Mouse (Mus musculus) adrenal gland, adult 18-20 months (tissue): ENCODE measurements around the gene Cpsf6. TPM values are rescaled to one million over a fixed set of nuclear protein-coding genes. Genes with fewer than 3 reads are reported as not detected.
A peak's percentile ranks its signal among the peaks of the same experiment; 100 is the strongest.
"Not testable (repeated sequence)": the region's sequence is repeated elsewhere in the genome, so short reads cannot be mapped to it uniquely, and the experiment has no call there.

Experiments
- DNase-seq, 2 experiments: peaks; one replicate each; pipeline ENCODE4 v3.0.0; 2021 to 2022; ENCODE audit warnings: low spot score in 2 of 2
- total RNA-seq, 2 experiments: library from RNA; stranded (reverse); gene quantifications; 1 replicate in 1 of 2; 2 replicates in 1 of 2; pipeline ENCODE4 v1.2.3; 2021

The Cpsf6 gene
- total RNA-seq, 2 experiments from 2014 or later, result 79.2 to 79.5 TPM

DNA sequence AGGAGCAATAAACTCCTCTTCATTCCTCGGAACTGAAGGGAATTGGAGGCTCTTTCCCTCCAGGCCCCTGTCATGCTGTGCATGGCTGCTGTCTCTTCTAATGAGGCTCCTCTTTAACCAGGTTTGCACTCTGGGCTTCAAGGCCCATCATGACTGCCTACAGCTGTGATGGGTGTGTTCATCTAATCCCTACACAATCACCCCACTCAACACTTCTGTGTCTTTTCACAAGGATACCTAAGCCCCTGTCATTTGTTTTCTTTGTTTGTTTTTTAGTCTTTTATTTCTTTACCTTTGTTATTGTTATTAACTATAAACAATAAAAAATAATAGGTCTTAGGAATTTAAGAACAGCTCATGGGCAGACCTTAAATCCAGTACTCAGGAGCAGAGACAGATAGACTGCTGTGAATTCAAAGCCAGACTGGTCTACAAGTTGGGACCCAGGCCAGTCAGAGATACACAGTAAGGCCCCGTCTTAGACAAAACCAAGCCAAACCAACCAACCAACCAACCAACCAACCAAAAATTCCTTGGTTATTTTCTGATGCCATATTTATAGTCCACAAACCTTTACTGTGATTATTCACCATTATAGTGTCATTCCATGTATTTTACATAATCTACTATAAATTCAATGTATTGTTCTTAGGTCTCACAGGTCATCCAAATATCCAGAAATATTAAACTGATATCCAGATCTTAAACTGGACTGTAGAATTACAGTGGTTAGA is 9.0 kb upstream of the Cpsf6 start:
- no peak for DNase-seq

DNA sequence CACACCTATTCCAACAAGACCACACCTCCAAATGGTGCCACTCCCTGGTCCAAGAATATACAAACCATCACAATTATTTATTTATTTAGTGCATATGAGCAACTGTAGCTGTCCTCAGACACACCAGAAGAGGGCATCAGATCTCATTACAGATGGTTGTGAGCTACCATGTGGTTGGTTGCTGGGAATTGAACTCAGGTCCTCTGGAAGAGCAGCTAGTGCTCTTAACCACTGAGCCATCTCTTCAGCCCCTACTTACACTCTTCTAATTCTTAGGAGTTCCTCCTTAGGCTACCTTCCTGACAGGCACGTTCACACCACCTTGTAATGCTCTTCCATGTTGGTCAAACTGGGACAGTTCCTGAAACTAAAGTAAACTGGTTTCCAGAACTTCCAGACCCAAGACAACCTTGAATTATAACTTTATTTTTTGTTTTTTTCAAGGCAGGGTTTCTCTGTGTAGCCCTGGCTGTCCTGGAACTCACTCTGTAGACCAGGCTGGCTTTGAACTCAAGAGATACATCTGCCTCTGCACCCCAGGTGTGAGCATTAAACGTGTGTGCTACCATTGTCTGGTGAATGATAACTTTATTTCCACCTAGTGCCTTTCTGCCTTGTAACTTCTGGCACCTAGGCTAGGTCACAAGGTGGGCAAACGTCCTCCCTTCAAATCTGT is 8.3 kb upstream of the Cpsf6 start:
- not testable (repeated sequence) for DNase-seq

DNA sequence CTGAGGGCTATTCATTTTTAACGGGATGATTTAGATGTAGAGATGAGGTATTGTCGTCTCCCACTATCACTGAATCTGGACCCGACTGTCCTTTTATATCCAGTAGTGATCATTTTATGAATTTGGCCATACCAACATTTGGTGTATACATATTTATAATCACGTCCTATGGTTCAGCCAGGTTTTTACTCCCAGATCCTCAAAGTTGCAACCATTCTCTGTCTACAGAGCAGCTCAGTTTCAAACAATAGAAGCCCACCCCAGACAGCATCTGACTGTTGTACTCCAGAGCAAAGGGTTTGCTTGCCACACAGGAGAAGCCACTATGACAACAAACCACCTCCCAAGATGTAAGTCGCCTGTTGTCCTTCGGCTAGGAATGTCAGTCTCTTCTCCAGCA is 7.2 kb upstream of the Cpsf6 start:
- no peak for DNase-seq

DNA sequence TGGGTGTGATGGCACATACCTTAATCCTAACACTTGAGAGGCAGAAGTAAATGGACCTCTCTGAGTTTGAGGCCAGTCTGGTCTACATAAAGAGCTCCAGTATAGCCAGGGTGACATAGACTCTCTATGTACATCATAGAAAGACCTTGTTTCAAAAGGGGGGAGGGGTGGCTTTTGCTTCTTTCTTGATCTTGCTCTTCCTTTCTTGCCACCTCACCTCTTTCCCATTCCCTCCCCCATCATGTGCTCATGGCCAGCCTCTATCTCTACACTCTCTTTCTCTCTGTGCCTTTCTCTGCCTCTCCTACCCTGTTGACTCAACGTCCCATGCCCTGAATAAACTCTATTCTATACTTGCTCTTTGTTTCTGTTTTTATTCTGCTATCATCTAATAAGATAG is 6.4 kb upstream of the Cpsf6 start:
- DNase-seq, result no peak

DNA sequence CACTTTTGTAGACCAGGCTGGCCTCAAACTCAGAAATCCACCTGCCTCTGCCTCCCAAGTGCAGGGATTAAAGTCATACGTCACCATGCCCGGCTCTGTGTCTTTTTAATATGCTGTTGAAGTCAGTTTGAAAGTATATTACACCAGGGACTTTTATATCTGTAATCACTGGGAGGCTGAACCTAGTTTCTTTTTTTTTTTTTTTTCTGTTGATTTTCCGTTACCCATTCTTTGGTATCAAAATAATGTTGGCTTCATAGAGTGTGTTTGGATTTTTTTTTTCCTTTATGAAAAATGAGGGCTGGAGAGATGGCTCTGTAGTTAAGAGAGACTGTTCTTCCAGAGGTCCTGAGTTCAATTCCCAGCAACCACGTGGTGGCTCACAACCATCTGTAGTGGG is 5.6 kb upstream of the Cpsf6 start:
- DNase-seq, result no peak

DNA sequence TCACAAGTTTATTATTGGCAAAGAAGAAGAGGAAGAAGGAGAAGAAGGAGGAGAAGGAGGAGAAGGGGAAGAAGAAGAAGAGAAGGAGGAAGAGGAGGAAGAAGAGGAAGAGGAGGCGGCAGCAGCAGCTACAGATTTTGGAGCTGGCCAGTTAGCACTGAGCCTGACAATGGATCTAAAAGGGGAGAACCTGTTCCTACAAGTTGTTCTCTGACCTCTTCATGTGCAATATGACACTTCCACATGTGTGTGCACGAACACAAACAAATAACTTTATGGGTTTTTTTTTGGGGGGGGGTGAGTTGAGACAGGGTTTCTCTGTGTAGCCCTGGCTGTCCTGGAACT is 5.2 kb upstream of the Cpsf6 start:
- DNase-seq, result no peak

DNA sequence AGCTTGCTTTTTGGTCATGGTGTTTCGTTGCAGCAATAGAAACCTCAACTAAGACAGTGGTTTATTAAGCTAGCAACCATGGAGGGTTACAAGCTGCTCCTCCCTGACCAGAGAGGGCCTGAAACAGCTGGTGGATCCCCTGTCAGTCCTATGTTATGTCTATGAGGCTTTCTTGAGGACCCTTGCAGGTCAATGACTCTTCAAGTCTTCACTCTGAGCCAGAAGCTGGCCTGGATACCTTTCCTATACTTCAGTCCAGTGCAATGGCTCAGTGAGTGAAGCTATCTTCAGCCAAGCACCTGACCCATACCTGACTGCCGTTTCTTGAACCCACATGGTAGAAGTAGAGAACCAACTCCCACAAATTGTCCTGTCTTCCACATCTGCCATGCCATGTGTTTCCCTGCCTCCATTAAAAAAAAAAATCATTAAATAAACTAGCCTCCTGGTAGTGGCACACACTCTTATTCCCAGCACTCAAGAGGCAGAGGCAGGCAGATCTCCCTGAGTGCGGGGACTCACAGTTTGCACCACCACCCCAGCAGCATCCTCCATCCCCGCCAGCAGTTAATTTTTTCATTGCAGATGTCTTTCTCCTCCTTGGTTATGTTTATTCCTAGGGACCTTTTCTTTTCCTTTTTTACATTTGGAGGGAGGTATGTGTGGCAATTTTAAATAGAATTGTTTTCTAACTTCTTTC is 4.7 kb upstream of the Cpsf6 start:
- DNase-seq, result no peak

DNA sequence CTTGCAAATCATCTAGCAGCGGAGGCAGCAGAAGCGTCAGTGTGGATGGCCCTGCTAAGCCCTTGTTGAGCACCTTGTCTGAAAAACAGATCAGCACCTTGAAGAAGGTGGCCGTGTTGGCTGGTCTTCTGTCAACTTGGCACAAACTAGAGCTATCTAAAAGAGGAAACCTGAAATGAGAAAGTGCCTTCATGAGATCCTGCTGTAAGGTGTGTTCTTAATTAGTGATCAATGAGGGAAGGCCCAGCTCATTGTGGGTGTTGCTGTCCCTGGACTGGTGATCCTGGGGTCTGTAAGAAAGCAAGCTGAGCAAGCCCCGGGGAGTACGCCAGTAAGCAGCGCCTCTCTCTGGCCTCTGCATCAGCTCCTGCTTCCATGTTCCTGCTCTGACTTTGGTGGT is 4.1 kb upstream of the Cpsf6 start:
- no peak for DNase-seq

DNA sequence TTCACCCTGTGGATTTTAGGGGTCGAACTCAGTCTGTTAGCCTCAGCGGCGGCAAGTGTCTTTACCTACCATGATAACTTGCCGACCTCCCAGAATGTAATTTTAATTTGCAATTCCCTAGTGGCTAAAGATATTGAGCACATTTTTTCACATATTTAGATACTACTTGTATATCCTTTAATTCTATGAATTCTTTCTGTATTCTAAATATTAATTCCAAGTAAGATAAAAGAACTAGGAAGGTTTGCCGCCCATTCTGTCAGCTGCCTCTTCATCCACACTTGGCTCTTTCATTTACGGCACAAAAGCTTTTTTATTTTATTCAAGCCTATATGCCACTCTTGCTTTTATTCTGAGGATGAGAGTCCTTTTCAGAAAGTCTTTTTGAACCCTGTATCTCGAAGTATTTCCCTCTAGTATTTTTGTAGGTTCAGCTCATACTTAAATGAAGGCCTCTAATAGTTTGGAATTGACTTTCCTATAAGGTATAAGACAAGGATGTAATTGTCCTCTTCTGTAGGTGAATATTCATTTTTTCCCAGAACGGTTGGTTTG is 3.3 kb upstream of the Cpsf6 start:
- DNase-seq, result no peak

DNA sequence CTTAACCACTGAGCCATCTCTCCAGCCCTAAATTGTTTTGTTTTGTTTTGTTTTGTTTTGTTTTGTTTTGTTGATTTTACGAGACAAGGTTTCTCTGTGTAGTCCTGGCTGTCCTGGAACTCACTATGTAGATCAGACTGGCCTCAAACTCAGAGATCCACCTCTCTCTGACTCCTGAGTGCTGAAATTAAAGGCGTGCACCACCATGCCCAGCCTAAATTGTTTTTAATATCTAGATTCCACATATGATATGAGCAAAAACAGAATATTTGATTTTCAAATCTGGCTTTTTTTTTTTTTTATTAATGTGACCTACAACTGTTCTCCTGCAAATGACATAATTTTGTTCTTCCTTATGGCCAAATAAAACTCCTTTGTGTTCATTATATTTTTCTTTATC is 2.3 kb upstream of the Cpsf6 start:
- DNase-seq, result no peak

DNA sequence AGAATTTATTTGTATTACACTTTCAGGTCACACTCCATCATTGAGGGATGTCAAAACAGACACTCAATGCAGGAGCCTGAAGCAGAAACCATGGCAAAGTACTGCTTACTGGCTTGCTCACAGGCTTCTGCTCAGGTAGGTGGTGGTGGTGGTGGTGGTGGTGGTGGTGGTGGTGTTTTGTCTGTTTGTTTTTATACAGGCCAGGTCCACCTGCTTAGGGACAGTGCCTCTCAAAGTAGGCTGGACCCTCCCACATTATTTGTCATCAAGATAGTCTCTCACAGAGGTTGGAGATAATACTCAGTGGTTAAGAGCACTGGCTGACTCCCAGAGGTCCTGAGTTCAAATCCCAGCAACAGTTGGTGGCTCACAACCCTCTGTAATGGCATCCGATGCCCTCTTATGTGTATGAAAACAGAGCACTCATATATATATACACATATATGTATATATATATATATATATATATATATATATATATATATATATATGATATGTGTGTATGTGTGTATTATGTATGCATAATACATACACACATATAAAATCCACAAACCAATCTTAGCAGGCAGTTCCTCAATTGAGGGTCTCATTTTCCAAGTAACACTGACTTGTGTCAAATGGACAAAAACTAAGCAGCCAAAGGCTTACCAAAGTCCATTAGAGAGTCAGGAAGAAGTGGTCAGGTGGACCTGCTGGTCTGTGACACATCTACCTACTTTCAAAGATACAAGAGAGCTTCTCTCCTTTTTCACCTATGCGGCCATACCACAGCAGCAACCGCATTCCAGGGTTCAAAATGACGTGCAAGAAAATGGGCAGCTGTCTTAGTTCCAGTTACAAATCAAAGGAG is 1.1 kb upstream of the Cpsf6 start:
- DNase-seq, result no peak

DNA sequence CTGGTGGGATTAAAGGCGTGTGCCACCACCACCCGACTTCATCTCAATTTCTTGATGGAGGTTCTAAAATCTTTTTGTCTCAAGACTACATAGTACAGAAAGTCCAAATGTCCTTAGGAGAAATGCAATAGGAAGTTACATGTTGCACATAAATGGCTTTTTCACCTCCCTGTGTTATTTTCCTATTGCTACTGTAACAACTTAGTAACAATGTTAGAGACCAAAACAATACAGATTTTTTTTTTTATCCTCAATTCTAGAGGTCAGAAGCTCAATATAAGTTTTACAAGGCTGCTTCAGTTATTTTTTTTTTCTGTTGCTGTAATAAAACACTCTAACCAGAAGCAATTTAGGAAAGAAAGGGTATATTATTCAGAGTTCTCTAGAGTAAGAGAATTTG is 374 bp downstream of the Cpsf6 start:
- DNase-seq, result no peak

DNA sequence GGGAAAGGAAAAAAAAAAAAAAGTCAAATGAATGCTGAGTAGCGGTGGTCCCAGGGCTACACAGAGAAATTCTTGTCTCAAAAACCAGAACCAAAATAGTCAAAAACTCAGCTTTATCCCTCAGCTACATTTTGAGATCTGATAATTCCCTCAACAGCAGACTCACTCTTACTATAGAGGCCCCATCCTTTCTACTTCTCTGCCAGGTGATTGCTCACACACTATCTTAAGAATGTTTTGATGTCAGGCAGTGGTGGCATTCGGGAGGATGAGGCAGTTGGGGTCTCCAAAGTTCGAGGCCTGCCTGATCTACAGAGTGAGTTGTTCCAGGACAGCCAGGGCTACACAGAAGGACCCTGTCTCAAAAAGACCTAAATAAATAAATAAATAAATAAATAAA is 1.2 kb downstream of the Cpsf6 start:
- no peak for DNase-seq

DNA sequence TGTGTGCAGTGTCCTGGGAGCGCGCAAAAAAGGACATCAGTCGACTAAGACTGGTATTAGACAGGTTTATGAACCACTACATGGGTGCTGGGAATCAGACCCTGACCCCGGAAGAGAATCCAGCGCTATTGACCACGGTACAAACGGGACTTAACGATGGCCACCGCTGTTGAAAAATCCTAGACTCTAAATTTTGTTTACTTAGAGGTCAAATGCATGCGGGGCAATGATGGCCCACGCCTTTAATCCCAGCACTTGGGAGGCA is 1.6 kb downstream of the Cpsf6 start:
- DNase-seq, result no peak

DNA sequence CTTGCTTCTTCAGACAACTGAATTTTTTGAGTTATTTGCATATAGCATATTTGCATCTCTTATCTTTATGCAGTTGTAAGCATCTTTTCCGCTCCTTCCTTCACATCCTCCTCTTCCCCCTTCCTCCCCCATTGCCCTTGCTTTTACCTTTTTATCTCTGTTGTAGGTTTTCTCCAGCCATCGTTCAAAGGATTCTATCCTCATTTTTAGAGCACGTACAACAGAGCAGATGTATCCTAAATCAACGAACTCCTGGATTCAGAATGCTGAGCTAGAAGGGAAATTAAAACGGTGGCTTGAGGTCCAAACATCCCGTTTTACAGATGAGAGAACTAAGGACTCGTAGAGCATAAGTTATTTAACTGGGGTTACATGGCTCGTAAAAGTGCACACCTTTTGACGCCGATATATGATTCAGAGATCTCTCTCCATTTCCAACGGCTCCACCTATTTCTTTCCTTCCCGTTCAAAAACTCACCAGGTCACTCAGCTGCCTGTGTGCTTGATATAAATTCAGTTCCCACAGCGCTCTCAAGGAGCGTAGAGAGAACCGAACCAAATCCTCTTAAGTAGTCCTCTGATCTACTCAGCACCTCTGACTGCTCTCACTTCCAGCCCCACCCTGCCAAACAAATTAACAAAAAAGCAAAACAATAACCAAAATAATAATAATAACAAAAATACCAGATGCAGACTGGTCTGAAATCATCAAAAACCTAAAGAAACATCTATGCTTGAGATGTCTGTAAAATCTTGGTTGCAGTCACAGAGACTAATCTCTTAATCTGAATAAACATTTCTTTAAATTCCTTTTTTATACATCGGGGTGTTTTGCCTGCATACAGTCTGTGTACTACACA is 2.2 kb downstream of the Cpsf6 start:
- DNase-seq, result no peak

DNA sequence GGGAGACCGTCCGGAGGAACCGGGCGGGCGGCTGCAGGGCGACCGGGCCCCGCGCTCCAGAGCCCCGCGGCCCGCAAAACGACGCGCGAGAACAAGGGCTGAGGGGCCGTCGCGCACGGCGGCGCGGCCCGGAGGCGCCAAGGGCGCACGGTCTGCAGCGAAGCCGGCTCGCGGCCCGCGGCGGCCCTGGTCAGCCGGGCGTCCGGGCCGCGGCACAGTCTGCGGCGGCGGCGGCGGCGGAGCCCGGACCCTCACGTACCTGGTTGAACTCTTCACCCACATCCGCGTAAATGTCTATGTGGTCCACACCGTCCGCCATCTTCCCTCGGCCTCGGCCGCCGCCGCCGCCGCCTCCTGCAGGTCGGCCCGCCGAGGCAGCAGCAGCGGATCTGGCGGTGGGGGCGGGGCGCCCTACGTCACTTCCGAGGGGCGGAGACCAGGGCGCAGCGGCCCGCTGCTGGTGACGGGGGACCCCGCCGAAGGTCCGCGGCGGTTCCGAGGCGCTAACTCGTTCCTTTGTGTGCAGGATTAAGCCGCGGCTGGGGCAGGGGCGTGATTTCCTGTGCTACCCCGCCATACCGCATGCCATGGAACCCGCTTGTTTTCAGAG is 3.1 kb downstream of the Cpsf6 start:
- peak; percentile 98 to 99 for DNase-seq

DNA sequence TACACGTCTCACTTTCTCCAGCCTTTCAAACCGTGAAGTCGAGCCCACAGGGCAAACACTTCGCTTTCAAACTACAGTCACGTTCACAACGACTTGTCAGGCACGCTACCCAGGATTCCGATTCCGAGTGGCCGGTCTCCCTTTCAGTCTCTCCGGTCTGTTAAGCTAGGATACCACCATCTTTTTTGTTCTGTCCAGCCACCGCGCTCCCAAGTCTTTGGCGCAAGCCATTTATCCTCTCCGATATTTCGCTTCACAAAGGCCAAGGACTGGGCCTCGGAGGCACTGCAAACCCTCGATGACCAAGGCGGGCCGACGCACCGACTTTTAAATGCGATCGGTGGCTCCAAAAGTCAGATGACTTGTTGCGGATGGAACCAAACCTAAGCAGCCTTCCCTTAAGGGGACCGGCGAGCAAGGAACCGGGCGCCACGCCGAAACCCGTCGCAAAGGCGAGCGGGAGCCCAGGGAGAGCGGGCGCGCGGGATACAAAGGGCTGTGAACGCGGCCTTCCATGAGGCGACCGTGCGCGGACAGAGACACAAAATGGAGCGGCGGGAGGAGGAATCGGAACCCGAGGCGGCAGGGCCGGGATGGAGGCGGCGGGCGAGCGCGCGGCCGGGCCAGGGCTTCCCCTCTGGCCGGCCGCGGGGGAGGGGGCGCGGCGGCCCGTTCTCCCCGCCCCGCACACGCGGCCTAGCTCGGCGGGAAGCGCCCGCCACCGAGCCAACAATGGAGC is 3.8 kb downstream of the Cpsf6 start:
- peak; percentile 57 to 59 for DNase-seq

DNA sequence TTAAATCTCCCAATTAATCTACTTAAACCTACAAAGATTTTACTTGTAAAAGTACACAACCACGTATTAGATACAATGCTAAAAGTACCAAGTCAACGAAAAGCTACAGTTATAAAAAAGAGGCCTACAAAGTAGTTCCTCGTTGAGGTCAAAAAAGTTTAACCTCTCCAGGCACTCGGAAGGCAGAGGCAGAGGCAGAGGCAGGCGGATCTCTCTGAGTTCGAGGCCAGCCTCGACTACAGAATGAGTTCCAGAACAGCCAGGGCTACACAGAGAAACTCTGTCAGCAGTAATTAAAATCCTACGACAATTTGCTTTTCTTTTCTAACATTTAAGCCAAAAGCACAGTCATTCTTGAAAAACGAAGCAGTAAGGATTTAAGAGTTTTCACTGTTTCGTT is 4.7 kb downstream of the Cpsf6 start:
- DNase-seq, result no peak

DNA sequence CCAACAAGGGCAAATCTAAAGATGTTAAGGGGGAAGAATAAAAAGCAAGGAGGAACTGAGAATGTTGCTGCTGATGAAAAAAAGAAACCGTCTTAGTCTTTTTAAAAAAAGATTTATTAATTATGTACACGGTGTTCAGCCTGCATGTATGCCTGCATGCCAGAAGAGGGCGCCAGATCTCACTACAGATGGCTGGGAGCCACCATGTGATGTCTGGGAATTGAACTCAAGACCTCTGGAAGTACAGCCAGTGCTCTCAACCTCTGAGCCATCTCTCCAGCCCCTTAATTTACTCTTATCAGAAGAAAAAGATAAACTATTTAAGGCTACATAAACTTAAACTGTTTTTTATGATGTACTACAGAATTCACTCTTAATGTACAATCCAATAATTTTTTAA is 16.7 kb downstream of the Cpsf6 start:
- peak; percentile 60 to 68 for DNase-seq
